Mouse (Mus musculus) ES-E14 (cell line): ENCODE results near the gene Bpgm. TPM values are rescaled to one million over a fixed set of nuclear protein-coding genes. Genes with fewer than 3 reads are reported as not detected.

Experiments used
- DNase-seq: peaks from one replicate; pipeline ENCODE4 v3.0.0-alpha.2; 2013; ENCODE audit warnings: low read depth, low spot score
- H3K27ac ChIP-seq: 2 replicates; pipeline ENCODE4 v1.5.1; 2012; ENCODE audit warnings: low read depth, mild to moderate bottlenecking, low read length, moderate library complexity, mixed read lengths; ENCODE audit not compliant: poor library complexity, insufficient read depth, severe bottlenecking
- H3K36me3 ChIP-seq: 2 replicates; pipeline ENCODE4 v1.6.1; 2012; ENCODE audit warnings: mild to moderate bottlenecking, low read length, moderate library complexity, mixed read lengths; ENCODE audit not compliant: control insufficient read depth, poor library complexity, insufficient read depth, severe bottlenecking
- H3K4me1 ChIP-seq, 2 experiments: fragments of 150-350 bp in 1 of 2; sonication (generic) in 1 of 2; 2 replicates each; pipeline ENCODE4 v1.6.1; 2012; ENCODE audit warnings: low read length in 2 of 2, mild to moderate bottlenecking in 1 of 2, mixed read lengths in 1 of 2; ENCODE audit not compliant: control insufficient read depth in 2 of 2, insufficient read depth in 2 of 2, poor library complexity in 1 of 2
- H3K4me3 ChIP-seq, 2 experiments: fragments of 150-350 bp in 1 of 2; sonication (generic) in 1 of 2; 2 replicates each; pipeline ENCODE4 v1.5.1; 2012; ENCODE audit warnings: low read length in 2 of 2, low read depth in 1 of 2, mild to moderate bottlenecking in 1 of 2, mixed read lengths in 1 of 2; ENCODE audit not compliant: insufficient read depth in 1 of 2, poor library complexity in 1 of 2, severe bottlenecking in 1 of 2
- H3K9ac ChIP-seq: 2 replicates; pipeline ENCODE4 v1.6.1; 2012; ENCODE audit warnings: low read depth, mild to moderate bottlenecking, low read length, mixed read lengths; ENCODE audit not compliant: poor library complexity, insufficient read depth, severe bottlenecking
- H3K9me3 ChIP-seq: fragments of 150-350 bp; sonication (generic); 2 replicates; pipeline ENCODE4 v1.6.1; 2012; ENCODE audit warnings: low read depth, mild to moderate bottlenecking, low read length; ENCODE audit not compliant: control insufficient read depth, insufficient read depth
- CHD2 ChIP-seq: IDR thresholded peaks from 2 replicates; pipeline ENCODE4 v1.6.1; 2014; ENCODE audit warnings: mild to moderate bottlenecking, low read depth, low read length, inconsistent platforms
- HCFC1 ChIP-seq: IDR thresholded peaks from 2 replicates; pipeline ENCODE4 v1.6.1; 2012; ENCODE audit warnings: low read length, inconsistent platforms, borderline replicate concordance; ENCODE audit not compliant: insufficient read depth
- MAFK ChIP-seq: IDR thresholded peaks from 2 replicates; pipeline ENCODE4 v1.6.1; 2014; ENCODE audit warnings: mild to moderate bottlenecking, low read depth, low read length, inconsistent platforms; ENCODE audit not compliant: insufficient read depth
- ZC3H11A ChIP-seq: IDR thresholded peaks from 2 replicates; pipeline ENCODE4 v1.6.1; 2012; ENCODE audit warnings: low read depth, mild to moderate bottlenecking, inconsistent platforms, low read length, borderline replicate concordance
- ZNF384 ChIP-seq: IDR thresholded peaks from 2 replicates; pipeline ENCODE4 v1.6.1; 2012; ENCODE audit warnings: low read depth, low read length, inconsistent platforms
- in situ Hi-C, 2 experiments: fragments of 600-800 bp; cut with MboI; formaldehyde crosslinking; loops; one replicate each; pipeline ENCODE4 v1.15.1; 2025; ENCODE audit warnings: low sequenced_read_pairs in 2 of 2, inconsistent platforms in 1 of 2; ENCODE audit not compliant: unreplicated experiment in 2 of 2
- total RNA-seq: library from RNA; depleted of rRNA; stranded (reverse); fragments of 300-350 nt; gene quantifications from 2 replicates; pipeline ENCODE4 v1.2.3, GENCODE M21; 2012

Bpgm gene
- total RNA-seq, 1 experiment, result 17.6 TPM

DNA sequence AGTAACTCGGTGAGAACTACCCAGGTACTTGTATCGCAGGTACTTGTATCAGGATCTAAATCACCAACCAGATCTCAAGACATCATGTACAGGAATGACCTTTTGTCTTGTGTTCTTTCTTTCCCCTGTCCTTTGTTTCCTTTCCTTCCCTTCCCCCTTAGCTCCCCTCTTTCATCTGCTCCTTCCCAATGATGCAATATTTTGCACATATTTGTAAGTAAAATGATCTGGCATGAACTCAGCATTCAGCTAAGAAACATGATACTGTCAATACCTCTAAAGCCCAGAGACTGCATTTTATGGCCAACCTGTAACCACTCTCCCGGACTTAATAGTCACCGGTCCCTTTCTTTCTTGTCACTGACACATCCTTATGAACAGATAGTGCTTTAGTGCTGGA is 12.4 kb upstream of the Bpgm start:
- in situ Hi-C loops, result loop anchor here in 1 of 2 experiments (25.0 kb wide), 1 partner anchor 176 kb away; no protein-coding TSS in a partner anchor
- no peak for DNase-seq
- Histone ChIP-seq H3K9ac (no peak overlapping the region), H3K36me3 (no peaks in the 10 kb centered on the region), H3K9me3 (no peaks in the 10 kb centered on the region), H3K27ac (no peak overlapping the region), H3K4me1 (no peaks in the 10 kb centered on the region), H3K4me3 (no peak overlapping the region)
- TF ChIP-seq CHD2, result no peak
- no peak for TF ChIP-seq MAFK
- TF ChIP-seq ZNF384, result no peak
- no peak for TF ChIP-seq ZC3H11A
- TF ChIP-seq HCFC1, result no peak

DNA sequence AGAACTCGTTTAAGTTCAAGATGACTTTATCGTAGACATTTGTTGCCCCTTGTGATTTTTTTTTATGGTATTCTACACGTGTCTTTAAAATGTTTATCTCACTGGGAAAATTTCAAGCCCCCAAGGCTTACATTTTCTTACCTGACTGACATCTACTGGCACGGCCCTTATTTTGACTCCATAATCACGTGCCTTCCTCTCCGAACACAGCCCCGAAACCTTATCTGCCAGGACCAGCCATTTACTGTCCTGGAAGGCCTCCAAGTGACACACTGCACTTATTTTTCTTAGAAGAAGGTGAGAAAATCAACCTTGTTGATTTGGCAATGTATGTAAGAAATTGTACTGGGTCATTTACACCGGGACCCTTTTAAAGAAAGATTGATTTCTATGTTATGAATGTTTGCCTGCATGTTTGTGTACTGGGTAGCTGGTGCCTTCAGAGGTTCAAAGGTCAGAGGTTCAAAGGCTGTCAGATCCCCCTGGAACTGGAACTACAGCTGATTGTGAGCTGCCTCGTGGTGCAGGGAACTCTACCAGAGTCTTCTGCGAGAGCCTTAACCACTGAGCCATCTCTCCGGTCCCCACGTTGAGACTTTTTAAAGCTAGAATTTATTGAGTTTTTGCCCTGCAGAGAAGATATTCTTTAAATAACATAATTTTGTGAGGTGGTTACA is 4.4 kb upstream of the Bpgm start:
- Histone ChIP-seq H3K9me3 (no peaks in the 10 kb centered on the region), H3K4me1 (peaks cover 0 to 2% of the 10 kb centered on the region in 2 experiments; a peak in 2 of 4 replicates), H3K36me3 (no peaks in the 10 kb centered on the region), H3K9ac (no peak overlapping the region), H3K27ac (no peak overlapping the region), H3K4me3 (no peak overlapping the region)
- in situ Hi-C loops, result loop anchor here in 1 of 2 experiments (25.0 kb wide), 1 partner anchor 184 kb away; no protein-coding TSS in a partner anchor
- DNase-seq, result no peak
- TF ChIP-seq ZNF384 (no peak), MAFK (no peak), ZC3H11A (no peak), HCFC1 (no peak), CHD2 (no peak)

DNA sequence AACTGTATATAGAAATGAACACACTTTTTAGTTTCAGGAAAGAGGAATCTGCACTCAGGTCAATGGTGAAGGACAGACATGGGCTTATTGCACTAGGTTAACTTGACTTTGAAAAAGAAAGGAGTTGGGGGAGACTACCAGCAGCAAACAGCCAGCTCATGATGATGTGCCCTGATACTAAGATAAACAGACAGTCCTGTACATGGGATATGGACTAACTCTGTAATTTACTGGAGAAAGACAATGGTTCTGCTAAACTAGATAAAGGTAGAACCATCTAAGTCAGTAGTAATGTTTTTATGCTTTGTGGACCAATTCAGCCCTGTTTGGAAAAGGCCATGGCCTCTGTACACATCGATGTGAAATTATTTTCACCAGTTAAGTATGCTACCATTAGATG is 2.7 kb upstream of the Bpgm start:
- TF ChIP-seq CHD2 (no peak), MAFK (no peak), HCFC1 (no peak), ZNF384 (no peak), ZC3H11A (no peak)
- no peak overlapping the region for H3K27ac ChIP-seq

DNA sequence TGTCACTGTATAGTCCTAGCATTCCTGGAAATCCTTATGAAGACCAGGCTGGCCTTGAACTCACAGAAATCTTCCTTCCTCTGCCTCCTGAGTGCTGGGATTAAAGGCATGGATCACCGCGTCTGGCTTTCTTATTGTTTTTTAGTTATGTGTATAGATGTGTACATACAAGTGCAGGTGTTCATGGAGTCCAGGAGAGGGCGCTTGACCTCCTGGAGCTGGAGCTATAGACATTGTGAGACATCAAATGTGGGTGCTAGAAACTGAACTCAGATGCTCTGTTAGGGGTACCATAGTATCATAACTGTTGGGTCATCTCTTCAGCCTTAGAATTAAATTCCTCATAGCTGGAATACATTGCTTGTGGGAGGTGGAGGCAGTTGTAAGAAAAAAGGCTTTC is 2.0 kb upstream of the Bpgm start:
- no peak overlapping the region for H3K9ac ChIP-seq
- DNase-seq, result peak; percentile 34
- no peaks in the 10 kb centered on the region for H3K9me3 ChIP-seq
- in situ Hi-C loops, result loop anchor here in 1 of 2 experiments (25.0 kb wide), 1 partner anchor 187 kb away; no protein-coding TSS in a partner anchor
- no peak overlapping the region for H3K27ac ChIP-seq
- H3K4me1 ChIP-seq, result peaks cover 0 to 3% of the 10 kb centered on the region in 2 experiments; a peak in 2 of 4 replicates
- no peak for TF ChIP-seq MAFK
- no peak for TF ChIP-seq HCFC1
- TF ChIP-seq ZNF384, result no peak
- TF ChIP-seq ZC3H11A, result 0 out of 2 replicates have a peak, but pooled peaks have one; percentile 15
- TF ChIP-seq CHD2, result no peak
- H3K36me3 ChIP-seq, result no peaks in the 10 kb centered on the region
- H3K4me3 ChIP-seq, result no peak overlapping the region

More for the DNA sequence above, 2.7 kb upstream of the Bpgm start:
- no peaks in the 10 kb centered on the region for H3K36me3 ChIP-seq
- in situ Hi-C loops, result loop anchor here in 1 of 2 experiments (25.0 kb wide), 1 partner anchor 186 kb away; no protein-coding TSS in a partner anchor
- no peaks in the 10 kb centered on the region for H3K9me3 ChIP-seq
- H3K4me3 ChIP-seq, result no peak overlapping the region
- no peak overlapping the region for H3K9ac ChIP-seq
- no peak for DNase-seq
- peaks cover 0 to 3% of the 10 kb centered on the region in 2 experiments; a peak in 2 of 4 replicates for H3K4me1 ChIP-seq
